ENCODE assay signal across 22 mouse cellular contexts in genomic region chr7:27429135-27429534, GRCm38 (mm10). TPM values are rescaled to one million over a fixed set of nuclear protein-coding genes. Genes with fewer than 3 reads are reported as not detected.
DNase-seq lines count a peak whose midpoint lies in the region; ATAC-seq and TF ChIP-seq lines count a peak whose summit lies in the region.
"Had no signal": no experiment of that assay in that cellular context is flagged by ENCODE, and none has a peak within 500 bp of the region (broad histone marks: within the 10 kb centered on the region; RNA-seq: fewer than 3 reads in every experiment).

No protein-coding gene starts in this region.

- no peak overlapping the region for H3K27ac ChIP-seq in intestine, postnatal 0 days (ENCODE audit: low read depth, low read length)
- H3K27ac ChIP-seq in intestine, embryonic 15.5 days = no peak overlapping the region
- H3K27ac ChIP-seq in midbrain, postnatal 0 days (ENCODE audit: low read depth, low read length) = no peak overlapping the region
- no peak overlapping the region for H3K27ac ChIP-seq in midbrain, embryonic 14.5 days (replicated peaks; ENCODE audit: low read depth, low read length)
- H3K27ac ChIP-seq: embryonic facial prominence, embryonic 15.5 days; forebrain, embryonic 10.5 days; hindbrain, embryonic 14.5 days; limb, embryonic 13.5 days; midbrain, embryonic 12.5 days had no signal

- no peak for DNase-seq in midbrain, postnatal 0 days (ENCODE audit: low spot score)
- DNase-seq in midbrain, embryonic 14.5 days = no peak
- peak; percentile 80 for DNase-seq in ZHBTc4 (ENCODE audit: low read depth, low spot score)
- DNase-seq in thymus, postnatal 14 days = no peak
- DNase-seq in kidney, postnatal 36 days = no peak
- DNase-seq: adrenal gland, postnatal 36 days; cerebellum, adult 9-11 months; embryo, embryonic 11 days; gastrocnemius, postnatal 36 days; heart, postnatal 14 days; kidney, adult 18-20 months; lung, adult 18-20 months had no signal

- no peak overlapping the region for H3K4me3 ChIP-seq in intestine, postnatal 0 days (ENCODE audit: low read depth, low read length)
- no peak overlapping the region for H3K4me3 ChIP-seq in intestine, embryonic 15.5 days (replicated peaks)
- H3K4me3 ChIP-seq in midbrain, postnatal 0 days (ENCODE audit: low read depth, low read length) = no peak overlapping the region
- H3K4me3 ChIP-seq in midbrain, embryonic 14.5 days (replicated peaks; ENCODE audit: low read depth, low read length) = no peak overlapping the region
- H3K4me3 ChIP-seq: embryonic facial prominence, embryonic 15.5 days; forebrain, embryonic 10.5 days; limb, embryonic 13.5 days; midbrain, embryonic 12.5 days; myocyte had no signal

- no peaks in the 10 kb centered on the region for H3K4me1 ChIP-seq in intestine, postnatal 0 days (replicated peaks; ENCODE audit: control insufficient read depth, insufficient read depth, low read length)
- no peaks in the 10 kb centered on the region for H3K4me1 ChIP-seq in intestine, embryonic 15.5 days (replicated peaks)
- H3K4me1 ChIP-seq in midbrain, postnatal 0 days (ENCODE audit: insufficient read depth, low read length) = no peaks in the 10 kb centered on the region
- no peaks in the 10 kb centered on the region for H3K4me1 ChIP-seq in midbrain, embryonic 14.5 days (ENCODE audit: control insufficient read depth, insufficient read depth, low read length)
- H3K4me1 ChIP-seq: embryonic facial prominence, embryonic 15.5 days; forebrain, embryonic 10.5 days; limb, embryonic 13.5 days; midbrain, embryonic 12.5 days had no signal

- H3K9me3 ChIP-seq in intestine, postnatal 0 days (ENCODE audit: control insufficient read depth) = peaks cover 5% of the 10 kb centered on the region; the same call in 1 of the 2 replicates
- no peaks in the 10 kb centered on the region for H3K9me3 ChIP-seq in intestine, embryonic 15.5 days
- H3K9me3 ChIP-seq in midbrain, postnatal 0 days (ENCODE audit: low read length) = 0 out of 2 replicates have a peak, but pooled peaks cover 2% of the 10 kb centered on the region
- H3K9me3 ChIP-seq in midbrain, embryonic 14.5 days (ENCODE audit: control insufficient read depth, low read length) = peaks cover 6% of the 10 kb centered on the region; the same call in 1 of the 2 replicates
- H3K9me3 ChIP-seq: embryonic facial prominence, embryonic 15.5 days had no signal

- no peaks in the 10 kb centered on the region for H3K36me3 ChIP-seq in intestine, postnatal 0 days (ENCODE audit: control insufficient read depth, insufficient read depth)
- no peaks in the 10 kb centered on the region for H3K36me3 ChIP-seq in intestine, embryonic 15.5 days
- H3K36me3 ChIP-seq in midbrain, postnatal 0 days (ENCODE audit: insufficient read depth, low read length) = peaks cover 30% of the 10 kb centered on the region
- H3K36me3 ChIP-seq in midbrain, embryonic 14.5 days (ENCODE audit: control insufficient read depth, insufficient read depth, low read length) = peaks cover 15% of the 10 kb centered on the region; the same call in 1 of the 2 replicates
- H3K36me3 ChIP-seq: embryonic facial prominence, embryonic 15.5 days; forebrain, embryonic 10.5 days; limb, embryonic 13.5 days; midbrain, embryonic 12.5 days had no signal

- no peak overlapping the region for H3K9ac ChIP-seq in intestine, postnatal 0 days (ENCODE audit: low read depth, low read length)
- H3K9ac ChIP-seq in intestine, embryonic 15.5 days = no peak overlapping the region
- H3K9ac ChIP-seq in midbrain, postnatal 0 days (replicated peaks; ENCODE audit: low read length, poor library complexity, severe bottlenecking) = no peak overlapping the region
- no peak overlapping the region for H3K9ac ChIP-seq in midbrain, embryonic 14.5 days (replicated peaks; ENCODE audit: low read length)
- H3K9ac ChIP-seq: embryonic facial prominence, embryonic 15.5 days; hindbrain, embryonic 14.5 days; limb, embryonic 13.5 days; midbrain, embryonic 12.5 days had no signal

- H3K4me2 ChIP-seq in intestine, postnatal 0 days (replicated peaks; ENCODE audit: low read depth) = no peak overlapping the region
- no peak overlapping the region for H3K4me2 ChIP-seq in intestine, embryonic 15.5 days (replicated peaks)
- H3K4me2 ChIP-seq in midbrain, postnatal 0 days (ENCODE audit: low read depth, low read length, poor library complexity, severe bottlenecking) = no peak overlapping the region
- no peak overlapping the region for H3K4me2 ChIP-seq in midbrain, embryonic 14.5 days (ENCODE audit: low read length)
- H3K4me2 ChIP-seq: embryonic facial prominence, embryonic 15.5 days; heart, embryonic 11.5 days; hindbrain, embryonic 14.5 days; limb, embryonic 13.5 days; midbrain, embryonic 12.5 days had no signal

- no peak for ATAC-seq in intestine, postnatal 0 days
- no peak for ATAC-seq in intestine, embryonic 15.5 days
- no peak for ATAC-seq in midbrain, postnatal 0 days (ENCODE audit: low FRiP score)
- ATAC-seq in midbrain, embryonic 14.5 days (ENCODE audit: low FRiP score, low TSS enrichment) = no peak

- 58% methylated on average over 2 of the region's 2 CpGs for WGBS in intestine, postnatal 0 days
- 63% methylated on average over 2 of the region's 2 CpGs for WGBS in intestine, embryonic 15.5 days
- WGBS in midbrain, postnatal 0 days = 55% methylated on average over 2 of the region's 2 CpGs
- WGBS in midbrain, embryonic 14.5 days = 73% methylated on average over 2 of the region's 2 CpGs

- TF ChIP-seq CTCF in intestine, postnatal 0 days (IDR thresholded peaks at IDR 0.05; ENCODE audit: low read depth) = 0 out of 2 replicates have a peak, but pooled peaks have one; percentile 27
- TF ChIP-seq CTCF in midbrain, postnatal 0 days (IDR thresholded peaks at IDR 0.05) = peak; percentile 52

- peaks cover 5% of the 10 kb centered on the region for H3K27me3 ChIP-seq in intestine, postnatal 0 days (replicated peaks; ENCODE audit: control insufficient read depth, insufficient read depth, low read length)
- 0 out of 2 replicates have a peak, but pooled peaks cover 8% of the 10 kb centered on the region for H3K27me3 ChIP-seq in intestine, embryonic 15.5 days (replicated peaks)
- no peaks in the 10 kb centered on the region for H3K27me3 ChIP-seq in midbrain, postnatal 0 days (ENCODE audit: insufficient read depth, low read length)
- H3K27me3 ChIP-seq in midbrain, embryonic 14.5 days (ENCODE audit: control insufficient read depth, insufficient read depth, low read length) = 0 out of 2 replicates have a peak, but pooled peaks cover 8% of the 10 kb centered on the region

RNA-seq across cellular contexts. Expression of gene Sptbn4, which starts 18.4 kb away (rescaled TPM):
- 0.17 and 0.26 TPM in 2 replicates for polyA plus RNA-seq in intestine, postnatal 0 days (2015; fragmentation: Nextera tagmentation; extraction: Ambion mirVana)
- 0.33 and 0.38 TPM in 2 replicates for polyA plus RNA-seq in intestine, embryonic 15.5 days (2015; fragmentation: Nextera tagmentation; extraction: Ambion mirVana)
- total RNA-seq in midbrain, postnatal 0 days (2014; rRNA removed) = 27.1 and 36.3 TPM in 2 replicates
- polyA plus RNA-seq in midbrain, postnatal 0 days (2015; fragmentation: Nextera tagmentation; extraction: Ambion mirVana) = 3.4 and 4.0 TPM in 2 replicates
- polyA plus RNA-seq in midbrain, embryonic 14.5 days (2014; fragmentation: Nextera tagmentation; extraction: Ambion mirVana) = 4.1 and 4.7 TPM in 2 replicates
- total RNA-seq: neutrophil, adult 5-6 weeks had no signal

RNA-seq across cellular contexts. Expression of gene Blvrb, which starts 18.6 kb away (rescaled TPM):
- 60.4 and 67.3 TPM in 2 replicates for polyA plus RNA-seq in intestine, postnatal 0 days (2015; fragmentation: Nextera tagmentation; extraction: Ambion mirVana)
- 60.4 and 77.5 TPM in 2 replicates for polyA plus RNA-seq in intestine, embryonic 15.5 days (2015; fragmentation: Nextera tagmentation; extraction: Ambion mirVana)
- 13.7 and 19.5 TPM in 2 replicates for total RNA-seq in midbrain, postnatal 0 days (2014; rRNA removed)
- 15.9 and 18.3 TPM in 2 replicates for polyA plus RNA-seq in midbrain, postnatal 0 days (2015; fragmentation: Nextera tagmentation; extraction: Ambion mirVana)
- 8.9 and 17.3 TPM in 2 replicates for polyA plus RNA-seq in midbrain, embryonic 14.5 days (2014; fragmentation: Nextera tagmentation; extraction: Ambion mirVana)

RNA-seq across cellular contexts. Expression of gene Sertad3, which starts 44.4 kb away (rescaled TPM):
- polyA plus RNA-seq in intestine, postnatal 0 days (2015; fragmentation: Nextera tagmentation; extraction: Ambion mirVana) = 22.8 and 24.0 TPM in 2 replicates
- 25.7 and 27.0 TPM in 2 replicates for polyA plus RNA-seq in intestine, embryonic 15.5 days (2015; fragmentation: Nextera tagmentation; extraction: Ambion mirVana)
- total RNA-seq in midbrain, postnatal 0 days (2014; rRNA removed) = 5.0 and 5.7 TPM in 2 replicates
- 4.0 and 4.3 TPM in 2 replicates for polyA plus RNA-seq in midbrain, postnatal 0 days (2015; fragmentation: Nextera tagmentation; extraction: Ambion mirVana)
- polyA plus RNA-seq in midbrain, embryonic 14.5 days (2014; fragmentation: Nextera tagmentation; extraction: Ambion mirVana) = 6.6 and 9.8 TPM in 2 replicates

RNA-seq across cellular contexts. Expression of gene Sertad1, which starts 57.6 kb away (rescaled TPM):
- 42.7 and 43.1 TPM in 2 replicates for polyA plus RNA-seq in intestine, postnatal 0 days (2015; fragmentation: Nextera tagmentation; extraction: Ambion mirVana)
- 36.0 and 39.0 TPM in 2 replicates for polyA plus RNA-seq in intestine, embryonic 15.5 days (2015; fragmentation: Nextera tagmentation; extraction: Ambion mirVana)
- 9.3 and 10.5 TPM in 2 replicates for total RNA-seq in midbrain, postnatal 0 days (2014; rRNA removed)
- 6.9 and 7.3 TPM in 2 replicates for polyA plus RNA-seq in midbrain, postnatal 0 days (2015; fragmentation: Nextera tagmentation; extraction: Ambion mirVana)
- 6.0 and 7.5 TPM in 2 replicates for polyA plus RNA-seq in midbrain, embryonic 14.5 days (2014; fragmentation: Nextera tagmentation; extraction: Ambion mirVana)
